Mouse (Mus musculus): ENCODE measurements around the gene Zbtb7b.

Zbtb7b gene

DNA sequence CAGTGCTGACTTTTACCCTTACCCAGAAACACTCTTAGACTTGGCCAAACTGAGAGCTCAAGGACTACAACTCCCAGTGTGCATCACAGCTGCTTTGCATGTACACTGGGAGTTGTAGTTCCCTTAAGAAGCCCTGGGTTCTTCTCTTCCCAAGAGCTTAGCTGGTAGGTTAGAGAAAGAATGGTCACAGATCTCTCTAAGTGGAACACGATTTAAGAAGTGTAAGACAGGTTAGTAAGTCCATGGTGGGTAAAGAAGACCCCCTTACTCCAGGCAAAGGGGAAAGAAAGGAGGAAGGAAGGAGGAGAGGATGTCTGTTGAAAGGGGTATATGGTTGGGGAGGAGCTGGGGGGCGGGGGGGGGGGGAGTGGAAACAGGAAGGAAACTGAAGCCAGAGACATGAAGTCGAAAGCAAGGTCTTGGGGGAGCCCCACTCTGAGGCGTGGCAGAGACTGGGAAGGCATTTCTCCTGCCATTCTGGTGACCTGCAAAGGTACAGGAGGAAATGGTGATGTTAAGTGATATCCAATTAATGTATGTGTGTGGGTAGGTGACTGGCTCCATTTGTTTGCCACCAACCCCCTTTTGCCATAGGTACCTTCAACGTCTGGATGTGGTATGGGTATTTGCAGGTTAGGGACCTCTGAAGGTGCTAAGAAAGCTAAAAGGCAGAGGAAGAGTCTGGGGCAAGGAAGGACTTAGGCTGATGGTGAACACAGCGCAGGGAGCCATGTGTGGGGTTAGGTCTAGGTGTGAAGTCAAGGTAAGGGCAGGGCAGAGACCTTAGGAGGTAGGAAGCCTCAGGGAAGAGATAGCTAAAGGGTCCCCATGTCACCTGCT is 5.5 kb downstream of the Zbtb7b start:
- DNase-seq (ENCODE audit: low spot score), result no peak

DNA sequence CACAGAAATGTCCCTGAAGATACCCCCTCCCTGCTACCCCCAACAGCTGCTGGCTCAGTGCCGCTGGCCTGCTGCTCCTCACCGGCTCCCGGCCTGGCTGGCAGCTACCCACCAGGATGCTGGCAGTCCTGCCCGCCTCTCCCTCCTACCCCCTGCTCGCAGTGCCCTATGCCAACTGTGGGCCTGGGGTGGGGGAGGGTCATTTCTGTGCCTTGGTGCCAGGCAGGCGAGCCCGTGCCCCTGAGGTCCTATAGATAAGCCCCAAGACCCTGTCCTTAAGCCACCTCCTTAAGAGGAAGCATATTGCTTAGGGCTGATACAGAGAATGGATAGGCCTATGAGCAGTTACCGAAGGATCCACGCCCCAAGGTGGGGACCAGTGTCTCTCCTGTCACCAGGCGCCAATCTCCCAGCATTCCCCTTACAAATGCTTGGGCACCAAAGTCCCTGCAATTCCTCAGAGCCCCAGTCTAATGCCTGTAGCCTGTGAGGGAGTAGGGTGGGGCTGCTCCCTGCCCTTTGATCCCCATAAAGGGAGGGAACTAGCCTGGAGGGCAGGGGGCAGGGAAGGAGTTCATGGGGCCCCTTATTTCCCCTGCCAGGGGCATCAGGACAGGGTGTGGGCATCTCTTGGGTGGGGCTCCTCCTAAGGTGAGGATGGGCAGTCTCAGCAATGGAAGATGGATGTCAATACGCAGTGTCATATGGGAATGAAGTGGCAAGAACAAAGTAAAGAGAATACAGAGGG is 6.3 kb downstream of the Zbtb7b start:
- DNase-seq (ENCODE audit: low spot score), result no peak

DNA sequence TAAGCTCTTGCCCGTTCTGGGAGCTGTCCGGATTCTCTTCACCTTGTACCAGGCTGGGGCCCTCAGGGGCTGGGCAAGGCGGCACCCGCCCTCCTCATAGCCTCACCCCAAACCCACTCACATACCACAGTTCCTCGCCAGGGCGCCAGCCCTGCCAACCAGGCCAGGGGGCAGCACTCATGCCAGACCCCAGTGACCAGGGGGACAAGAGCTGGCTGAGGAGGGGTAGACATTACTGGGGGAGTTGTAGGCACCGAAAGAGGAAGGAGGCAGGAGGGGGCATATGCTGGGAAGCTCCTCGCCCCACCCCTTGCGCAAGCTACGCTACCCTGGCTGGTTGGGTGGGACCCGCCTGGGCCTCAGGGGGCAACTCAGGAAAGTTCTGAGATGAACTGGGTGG is 6.9 kb downstream of the Zbtb7b start:
- DNase-seq (ENCODE audit: low spot score), result no peak

DNA sequence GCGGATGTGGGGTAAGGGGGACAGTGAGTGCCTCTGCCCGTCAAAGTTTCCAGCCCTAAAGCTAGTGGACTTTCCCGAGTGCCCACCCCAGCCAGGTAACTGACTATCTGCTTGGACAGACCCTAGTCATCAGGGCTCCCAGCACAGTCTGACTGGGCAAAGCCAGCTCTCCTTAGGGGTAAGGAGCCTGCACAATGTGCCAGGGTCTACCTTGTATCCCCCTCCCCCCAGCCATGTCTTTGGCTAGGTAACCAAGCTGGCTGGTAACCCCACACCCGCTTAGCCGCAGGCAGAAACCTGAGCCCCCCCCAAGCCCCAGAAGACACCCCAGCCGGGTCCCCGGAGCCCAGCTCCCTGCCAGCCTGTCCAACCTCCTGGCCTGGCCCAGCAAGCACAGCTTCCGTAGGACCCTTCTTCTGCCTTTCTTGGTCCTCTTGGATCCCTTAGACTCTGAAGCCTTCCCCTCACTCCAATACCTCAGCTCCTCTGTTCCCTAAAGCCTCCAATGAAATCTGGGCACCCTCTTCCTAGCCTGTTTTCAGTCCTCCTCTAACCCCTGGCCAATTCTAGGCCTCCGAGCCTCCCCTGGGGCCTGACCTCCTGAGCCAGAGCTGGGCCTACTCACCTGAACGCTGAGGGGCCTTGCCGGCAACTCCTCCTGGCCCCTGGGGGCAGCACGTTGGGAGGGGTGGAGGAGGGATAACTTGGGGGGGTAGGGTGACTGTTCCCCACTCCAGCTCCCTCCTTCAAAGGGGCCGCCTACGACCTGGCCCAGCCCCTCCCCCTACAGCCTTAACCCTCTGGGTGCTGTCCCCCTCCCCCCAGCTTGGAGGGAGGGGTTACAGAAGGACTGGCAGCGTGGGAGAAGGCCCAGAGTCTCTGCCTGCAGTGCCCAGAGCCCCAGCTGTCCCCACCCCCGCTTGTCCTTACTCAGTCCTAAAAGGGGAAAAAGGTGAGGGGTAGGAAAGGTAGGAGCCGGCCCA is 7.8 kb downstream of the Zbtb7b start:
- DNase-seq (ENCODE audit: low spot score), result no peak

DNA sequence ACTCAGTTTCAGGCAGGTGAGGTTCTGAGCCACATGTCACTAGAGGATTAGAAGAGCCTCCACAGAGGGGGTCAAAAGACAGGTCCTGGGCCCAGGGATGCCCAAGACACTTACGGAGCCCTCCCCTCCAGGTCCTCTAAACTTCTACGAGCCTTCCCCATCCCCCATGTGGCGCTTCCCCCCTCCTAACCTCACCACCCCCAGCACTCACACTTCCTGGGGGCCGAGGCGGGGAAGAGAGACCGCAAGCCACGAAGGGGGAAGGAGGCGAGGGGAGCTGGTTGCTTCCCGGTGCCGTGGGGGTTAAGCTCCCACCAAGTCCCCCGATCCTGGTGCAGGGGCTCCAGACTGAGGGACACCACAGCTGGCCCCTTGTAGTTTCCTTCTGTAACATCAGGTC is 9.1 kb downstream of the Zbtb7b start:
- DNase-seq (ENCODE audit: low spot score), result no peak

DNA sequence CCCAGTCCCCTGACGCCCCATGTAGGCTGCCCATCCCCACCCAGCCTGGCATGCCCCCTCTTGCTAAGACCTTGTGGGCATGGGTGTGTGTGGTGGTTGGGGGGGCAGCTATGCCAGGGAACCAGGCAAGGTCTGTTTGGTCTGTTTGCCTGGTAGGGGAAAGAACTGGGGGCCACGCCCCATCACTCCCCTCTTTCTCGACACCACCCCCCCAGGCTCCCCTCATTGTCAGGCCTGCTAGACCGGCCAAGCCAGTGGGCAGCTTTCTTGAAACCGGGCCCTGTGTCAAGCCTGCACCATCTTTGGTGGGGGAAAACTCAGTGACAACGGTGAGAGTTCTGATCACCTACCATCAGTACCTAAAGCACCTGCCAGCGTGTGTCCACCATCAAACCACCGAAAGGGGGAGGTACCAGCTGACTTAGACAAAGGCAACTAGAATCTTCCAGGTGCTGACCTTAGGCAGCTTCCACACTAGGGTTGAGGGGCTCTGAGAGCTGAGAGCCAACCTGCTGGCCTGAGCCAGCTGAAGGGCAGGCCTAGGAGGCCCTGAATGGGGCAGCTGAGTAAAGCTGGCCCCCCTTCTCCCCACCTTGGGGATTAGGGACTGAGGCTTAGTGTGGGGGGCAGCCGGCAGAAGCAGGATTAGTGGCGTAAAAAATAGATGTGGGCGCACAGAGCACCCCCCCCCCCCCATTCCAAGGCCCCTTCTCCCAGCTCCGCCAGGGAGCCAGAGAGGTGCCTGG is 10.1 kb downstream of the Zbtb7b start:
- DNase-seq (ENCODE audit: low spot score), result no peak

DNA sequence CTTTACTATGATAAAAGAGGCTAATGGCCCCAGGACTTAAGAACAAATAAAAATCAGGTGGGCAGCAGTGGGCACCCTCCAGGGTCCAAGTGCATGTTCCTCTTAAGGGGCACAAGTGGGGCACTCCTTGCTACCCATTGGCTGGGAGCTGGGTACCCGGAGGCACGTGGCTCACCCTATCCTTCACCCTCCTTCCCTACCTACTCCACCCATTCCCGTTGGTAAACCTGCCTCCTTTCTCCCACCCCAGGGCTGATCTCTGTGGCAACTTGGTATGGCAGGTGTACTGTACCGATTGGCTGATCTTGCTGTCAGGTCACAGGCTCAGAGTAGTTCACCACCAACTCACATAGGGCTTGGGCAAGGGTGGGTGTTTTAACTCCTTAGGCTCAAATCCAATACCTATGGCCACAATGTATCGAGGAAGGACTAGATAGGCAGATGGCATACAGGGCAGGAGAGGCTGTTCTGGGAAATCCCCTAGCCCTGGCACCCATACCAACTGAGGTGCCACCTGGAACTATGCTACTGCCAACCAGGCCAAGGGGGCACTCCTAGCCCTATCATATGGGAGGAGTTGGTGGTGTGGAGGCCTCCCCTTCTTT is 10.8 kb downstream of the Zbtb7b start:
- no peak for DNase-seq (ENCODE audit: low spot score)

DNA sequence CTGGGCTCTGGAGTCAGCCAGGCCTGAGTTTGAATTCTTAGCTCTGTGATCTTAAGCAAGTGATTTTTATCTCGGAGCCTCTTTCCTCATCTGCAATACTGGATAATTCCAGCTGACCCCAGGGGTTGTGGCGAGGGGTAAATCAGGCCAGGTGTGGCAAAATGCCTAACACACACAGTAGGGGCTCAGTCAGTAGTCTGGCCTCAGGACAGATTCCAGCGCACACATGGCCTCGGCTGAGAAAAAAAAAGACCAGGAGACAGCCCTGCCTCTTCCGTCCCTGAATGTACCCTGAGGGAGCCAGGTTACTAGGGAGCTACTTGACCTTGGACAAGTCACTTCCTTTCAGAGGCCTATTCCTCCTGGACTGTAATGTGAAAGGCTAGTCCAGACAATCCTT is 11.6 kb downstream of the Zbtb7b start:
- no peak for DNase-seq (ENCODE audit: low spot score)

DNA sequence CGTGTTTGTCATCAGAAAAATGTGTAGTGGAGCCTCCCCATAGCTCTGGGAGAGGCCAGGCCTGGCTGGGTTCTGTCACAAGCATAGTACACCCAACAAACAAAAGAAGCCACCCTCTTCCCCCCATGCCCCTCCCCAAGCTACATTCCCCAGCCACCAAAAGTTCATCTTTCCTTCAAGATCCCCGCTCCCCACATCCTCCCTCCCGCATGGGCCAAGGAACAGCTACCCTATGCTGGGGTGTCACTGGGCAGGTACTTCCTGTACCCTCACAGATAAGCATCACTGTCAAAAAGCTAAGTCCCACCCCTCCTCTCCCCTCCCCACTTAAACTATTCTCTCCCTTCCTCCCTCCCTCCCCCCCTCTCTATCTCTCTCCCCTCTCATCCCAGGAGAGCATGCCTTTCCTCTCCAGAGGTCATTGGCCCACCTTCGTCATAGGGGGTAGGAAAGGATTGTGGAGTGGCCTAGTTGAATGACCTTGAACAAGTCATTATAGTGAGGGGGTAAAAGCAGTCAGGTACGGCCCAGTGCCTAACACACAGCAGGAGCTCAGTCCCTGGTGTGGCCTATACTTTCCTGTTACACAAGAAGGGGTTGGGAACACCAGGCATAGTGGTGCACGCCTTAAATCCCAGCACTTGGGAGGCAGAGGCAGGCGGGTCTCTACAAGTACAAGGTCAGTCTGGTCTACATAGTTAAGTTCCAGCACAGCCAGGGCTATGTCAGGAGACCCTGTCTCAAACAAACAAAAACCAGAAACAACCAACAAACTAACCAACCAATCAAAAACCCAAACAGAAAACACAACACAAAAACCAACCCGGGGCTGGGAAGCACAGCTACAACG is 12.3 kb downstream of the Zbtb7b start:
- no peak for DNase-seq (ENCODE audit: low spot score)

DNA sequence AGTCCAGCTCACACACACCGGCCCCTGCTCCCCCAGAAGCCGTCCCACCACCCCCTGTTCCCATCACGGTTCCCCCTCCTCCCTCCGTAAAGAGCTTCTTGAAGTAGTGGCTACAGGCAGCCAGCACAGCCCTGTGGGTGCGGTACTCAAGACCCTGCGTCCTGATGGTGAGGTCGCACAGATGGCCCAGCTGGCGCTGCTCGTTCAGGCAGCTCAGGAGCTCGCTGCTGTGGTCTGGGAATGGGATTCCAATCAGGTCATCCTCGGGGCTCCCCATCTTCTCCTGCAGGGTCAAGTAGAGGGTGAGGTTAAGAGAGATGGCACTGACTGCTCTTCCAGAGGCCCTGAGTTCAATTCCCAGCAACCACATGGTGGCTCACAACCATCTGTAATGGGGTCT is 13.3 kb downstream of the Zbtb7b start:
- no peak for DNase-seq (ENCODE audit: low spot score)

DNA sequence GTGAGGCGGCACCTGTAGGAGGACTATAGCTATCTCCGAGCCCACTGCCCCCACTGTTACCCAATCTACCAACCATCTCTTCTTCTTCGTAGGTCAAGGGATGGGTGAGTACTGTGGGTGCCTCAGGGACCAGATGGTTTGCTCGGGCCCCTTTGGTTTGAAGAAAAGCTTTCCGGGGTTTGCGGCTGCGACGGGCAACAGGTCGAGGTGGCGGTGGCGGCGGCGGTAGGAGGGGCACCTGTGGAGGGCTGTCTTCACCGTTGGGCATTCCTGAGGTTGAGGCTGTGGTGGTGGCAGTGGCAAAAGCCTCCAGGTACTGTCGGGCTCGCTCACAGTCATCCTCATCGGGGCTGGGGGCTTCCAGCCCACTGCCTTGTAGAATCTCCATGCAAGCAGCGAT is 13.9 kb downstream of the Zbtb7b start:
- no peak for DNase-seq (ENCODE audit: low spot score)

DNA sequence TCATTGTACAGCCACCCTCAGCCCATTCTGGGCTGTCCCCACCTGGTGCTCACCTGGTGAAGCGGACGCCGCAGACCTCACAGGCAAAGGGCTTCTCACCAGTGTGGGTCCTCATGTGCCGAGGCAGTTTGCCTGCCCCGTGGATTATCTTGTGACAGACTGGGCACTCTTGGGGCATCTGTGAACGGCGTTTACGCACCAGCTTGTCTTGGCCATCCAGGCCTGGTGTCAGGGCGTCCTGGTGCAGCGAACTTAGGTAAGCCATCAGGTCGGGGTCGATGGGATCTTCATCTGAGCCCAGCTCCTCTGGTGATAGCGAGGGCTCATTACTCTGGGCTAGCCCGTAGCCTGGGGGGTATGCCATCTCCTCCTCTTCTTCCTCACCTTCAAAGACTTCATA is 14.3 kb downstream of the Zbtb7b start:
- DNase-seq (ENCODE audit: low spot score), result no peak

DNA sequence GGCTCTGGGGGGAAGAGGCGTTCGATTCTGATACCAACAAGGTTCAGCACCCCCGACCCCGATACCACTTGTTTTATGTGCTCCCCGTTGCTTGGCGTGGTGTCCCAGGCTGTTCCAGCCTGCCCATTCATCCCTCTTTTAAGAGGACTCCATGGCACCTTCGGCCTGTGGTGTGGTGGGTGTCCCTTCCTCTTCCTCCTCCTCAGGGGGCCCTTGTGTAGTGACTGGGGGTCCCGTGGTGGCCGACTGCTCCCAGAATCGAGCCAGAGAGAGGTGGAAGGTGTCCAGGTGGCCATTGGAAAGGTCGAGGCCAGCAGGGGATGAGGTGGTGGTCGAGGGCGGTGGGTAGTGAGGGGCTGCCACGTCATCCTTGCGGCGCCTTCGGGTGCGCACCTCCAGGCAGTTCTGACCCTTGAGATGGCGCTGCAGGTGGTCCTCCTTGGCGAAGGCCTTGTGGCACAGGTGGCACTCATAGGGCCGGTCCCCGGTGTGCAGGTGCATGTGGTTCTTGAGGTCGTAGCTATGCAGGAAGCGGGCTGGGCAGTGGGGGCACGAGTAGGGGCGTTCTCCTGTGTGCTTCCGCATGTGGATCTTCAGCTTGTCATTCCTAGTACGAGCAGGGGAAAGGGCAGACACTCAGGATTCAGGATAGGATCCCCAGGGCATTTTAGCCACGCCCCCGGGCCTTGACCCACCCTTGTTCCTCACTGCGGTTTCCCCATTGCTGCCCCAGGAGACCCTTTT is 15.0 kb downstream of the Zbtb7b start:
- no peak for DNase-seq (ENCODE audit: low spot score)

DNA sequence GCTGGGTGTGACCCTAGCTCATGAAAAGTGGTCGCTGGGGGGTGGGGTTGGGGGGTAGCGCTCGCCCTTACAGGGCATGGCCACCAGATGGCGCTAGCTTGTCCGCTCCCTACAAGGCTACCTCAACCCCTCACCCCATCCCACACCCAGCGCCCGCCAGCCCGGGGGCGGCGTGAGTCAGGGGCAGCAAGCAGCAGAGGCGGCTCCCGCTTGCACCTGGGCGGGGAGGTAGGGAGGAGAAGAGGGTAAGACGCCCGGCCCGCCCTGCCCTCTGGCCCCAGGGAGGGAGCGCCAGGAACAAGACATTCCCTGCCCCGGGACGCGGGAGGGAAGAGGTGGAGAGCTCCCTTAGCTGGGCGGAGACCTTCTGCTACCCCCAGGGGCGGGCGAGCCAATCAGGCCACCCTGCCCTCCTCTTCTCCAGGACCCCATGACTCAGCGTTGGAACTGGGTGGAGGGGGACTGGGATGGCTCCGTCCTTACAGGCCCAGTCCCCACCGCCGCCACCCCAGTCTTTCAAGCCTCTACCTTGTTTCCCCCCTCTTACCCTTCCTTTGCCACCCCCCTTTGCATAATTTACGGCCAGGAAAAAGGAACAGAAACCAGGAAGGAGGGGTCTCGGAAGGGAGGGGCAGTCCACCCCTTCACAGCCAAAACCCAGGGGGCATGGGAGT is 16.0 kb downstream of the Zbtb7b start:
- no peak for DNase-seq (ENCODE audit: low spot score)

DNA sequence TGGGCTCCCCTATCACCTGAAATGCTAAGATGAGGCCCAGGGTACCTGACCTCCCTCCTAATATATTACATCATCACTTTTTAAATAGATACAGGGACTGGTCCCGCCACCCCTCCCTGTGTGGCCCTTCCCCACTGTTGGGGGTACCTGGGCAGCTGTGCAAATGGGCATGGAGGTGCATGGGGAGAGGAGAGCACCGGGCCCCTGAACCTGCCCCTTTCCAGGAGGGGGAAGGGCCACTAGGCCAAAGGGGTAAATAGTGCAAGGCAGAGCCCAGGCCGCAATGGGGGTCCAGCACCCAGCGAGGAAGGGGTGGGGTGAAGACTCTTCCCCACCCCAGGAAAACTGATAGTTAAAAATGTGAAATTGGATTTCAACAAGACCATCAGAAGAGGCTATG is 16.7 kb downstream of the Zbtb7b start:
- no peak for DNase-seq (ENCODE audit: low spot score)

DNA sequence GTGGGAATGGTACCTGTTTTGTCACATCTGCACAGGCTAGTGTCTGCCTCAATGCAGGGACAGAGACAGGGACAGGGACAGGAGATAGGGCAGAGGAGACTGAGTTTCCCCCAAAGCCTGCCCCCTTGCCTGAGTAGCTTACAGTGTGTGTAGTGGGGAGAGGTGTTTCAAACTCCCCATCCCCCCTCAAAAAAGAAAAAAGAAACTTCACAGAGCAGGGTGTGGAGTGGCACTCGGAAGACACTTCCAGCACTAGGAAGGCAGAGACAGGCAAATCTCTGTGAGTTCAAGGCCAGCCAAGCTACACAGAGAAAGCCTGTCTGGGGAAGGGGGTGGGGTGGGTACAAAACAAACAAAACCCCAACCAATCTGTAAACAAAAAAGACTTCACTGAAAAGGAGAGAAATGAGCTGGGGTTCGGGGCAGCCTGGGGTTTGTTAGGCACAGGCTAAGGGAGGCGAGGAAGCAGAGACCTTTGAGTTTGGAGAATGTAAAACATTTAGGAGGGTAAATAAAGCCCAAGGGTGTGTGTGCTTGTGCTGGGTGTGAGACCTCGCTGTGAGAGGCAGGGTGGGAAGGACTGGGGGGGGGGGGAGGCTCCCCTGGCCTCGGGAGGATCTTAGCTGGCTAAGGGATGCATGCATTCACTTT is 20.9 kb downstream of the Zbtb7b start:
- no peak for DNase-seq (ENCODE audit: low spot score)

DNA sequence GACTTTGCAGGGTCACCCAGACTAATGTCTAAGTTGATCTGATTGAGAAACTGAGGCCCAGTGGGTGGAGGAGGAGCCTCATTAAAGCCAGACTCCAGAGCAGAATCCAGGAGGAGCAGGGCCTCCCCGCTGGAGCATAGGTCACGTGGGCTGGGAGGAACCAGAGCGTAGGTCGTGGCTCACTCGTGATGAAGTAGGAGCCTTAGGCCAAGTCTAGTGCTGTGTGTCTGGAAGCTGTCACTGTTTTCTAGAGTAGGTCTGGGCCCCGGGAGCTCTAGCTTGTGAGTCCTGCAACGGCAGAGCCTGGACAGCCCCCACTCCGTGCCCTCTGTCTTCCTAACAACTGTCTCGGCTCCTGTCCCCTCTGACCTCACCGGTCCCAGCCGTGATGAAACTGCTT is 27.2 kb downstream of the Zbtb7b start:
- DNase-seq (ENCODE audit: low spot score), result no peak
